Mouse (Mus musculus) forebrain, embryonic 15.5 days (tissue): ENCODE data around the gene Tbx10. TPM values are rescaled to one million over a fixed set of nuclear protein-coding genes. Genes with fewer than 3 reads are reported as not detected.

Experiments used
- ATAC-seq: fragments of 200-750 bp; cut with Nextera tagmentation; replicated peaks from 2 replicates; pipeline ENCODE4 v1.8.0; 2017; ENCODE audit warnings: mild to moderate bottlenecking, moderate TSS enrichment, moderate library complexity
- H3K27ac ChIP-seq: fragments of 300-500 bp; sonication (generic); replicated peaks from 2 replicates; pipeline ENCODE4 v1.5.1; 2015; ENCODE audit warnings: mild to moderate bottlenecking, inconsistent platforms
- H3K27me3 ChIP-seq: fragments of 300-500 bp; sonication (generic); 2 replicates; pipeline ENCODE4 v1.6.1; 2015; ENCODE audit warnings: inconsistent platforms
- H3K36me3 ChIP-seq: fragments of 300-500 bp; sonication (generic); 2 replicates; pipeline ENCODE4 v1.6.1; 2015; ENCODE audit warnings: mild to moderate bottlenecking, inconsistent platforms
- H3K4me1 ChIP-seq: fragments of 300-500 bp; sonication (generic); 2 replicates; pipeline ENCODE4 v1.6.1; 2015; ENCODE audit warnings: inconsistent platforms
- H3K4me2 ChIP-seq: fragments of 300-500 bp; sonication (generic); replicated peaks from 2 replicates; pipeline ENCODE4 v1.6.1; 2015; ENCODE audit warnings: mild to moderate bottlenecking, inconsistent platforms
- H3K4me3 ChIP-seq: fragments of 300-500 bp; sonication (generic); 2 replicates; pipeline ENCODE4 v1.5.1; 2015; ENCODE audit warnings: mild to moderate bottlenecking, inconsistent platforms
- H3K9ac ChIP-seq: fragments of 300-500 bp; sonication (generic); replicated peaks from 2 replicates; pipeline ENCODE4 v1.6.1; 2015; ENCODE audit warnings: mild to moderate bottlenecking, inconsistent platforms
- H3K9me3 ChIP-seq: fragments of 300-500 bp; sonication (generic); 2 replicates; pipeline ENCODE4 v1.6.1; 2016; ENCODE audit warnings: inconsistent platforms
- WGBS: fragments of 180-500 bp; shearing (Covaris S2); methylation state at CpG from one replicate; pipeline ENCODE4 v1.1.7; 2015; ENCODE audit warnings: mixed read lengths; 5-methylcytosine and 5-hydroxymethylcytosine counted together
- polyA plus RNA-seq: library from polyadenylated mRNA; unstranded; fragments of >200 nt; fragmentation: Nextera tagmentation; extraction: Ambion mirVana; gene quantifications from 2 replicates; pipeline ENCODE4 v1.2.1, GENCODE M21; 2015

The Tbx10 gene
- polyA plus RNA-seq, 1 experiment from 2014 or later: 0.13 TPM

GRCm38 (mm10) chr19:3983527-3984200 is 8.9 kb upstream of the Tbx10 start:
- Histone ChIP-seq H3K9ac (no peak overlapping the region), H3K27me3 (no peaks in the 10 kb centered on the region), H3K27ac (no peak overlapping the region), H3K9me3 (no peaks in the 10 kb centered on the region), H3K4me1 (0 out of 2 replicates have a peak, but pooled peaks cover 3% of the 10 kb centered on the region), H3K36me3 (no peaks in the 10 kb centered on the region), H3K4me3 (no peak overlapping the region), H3K4me2 (no peak overlapping the region)
- 34% methylated on average over 9 of the region's 9 CpGs for WGBS
- no peak for ATAC-seq

GRCm38 (mm10) chr19:3985261-3985681 is 7.3 kb upstream of the Tbx10 start:
- Histone ChIP-seq H3K9ac (no peak overlapping the region), H3K36me3 (no peaks in the 10 kb centered on the region), H3K27me3 (no peaks in the 10 kb centered on the region), H3K4me3 (no peak overlapping the region), H3K4me2 (no peak overlapping the region), H3K4me1 (0 out of 2 replicates have a peak, but pooled peaks cover under 1% of the 10 kb centered on the region), H3K9me3 (no peaks in the 10 kb centered on the region), H3K27ac (no peak overlapping the region)
- ATAC-seq: no peak
- 37% methylated on average over 8 of the region's 8 CpGs for WGBS

- 13% methylated on average over 8 of the region's 8 CpGs for WGBS
Measured at GRCm38 (mm10) chr19:3986334-3986733, 6.2 kb upstream of the Tbx10 start, which contains the start of gene Acy3. TSS of gene Acy3 (plus strand) at chr19:3986570.

GRCm38 (mm10) chr19:3988066-3988465 is 4.5 kb upstream of the Tbx10 start:
- WGBS: 89% methylated on average over 14 of the region's 14 CpGs
- Histone ChIP-seq H3K9ac (no peak overlapping the region), H3K4me1 (no peaks in the 10 kb centered on the region), H3K36me3 (no peaks in the 10 kb centered on the region), H3K27me3 (no peaks in the 10 kb centered on the region), H3K4me2 (no peak overlapping the region), H3K9me3 (no peaks in the 10 kb centered on the region), H3K27ac (no peak overlapping the region), H3K4me3 (no peak overlapping the region)
- ATAC-seq: no peak

More at GRCm38 (mm10) chr19:3986334-3986733, 6.2 kb upstream of the Tbx10 start, which contains the start of gene Acy3:
- Histone ChIP-seq H3K4me1 (no peaks in the 10 kb centered on the region), H3K9me3 (no peaks in the 10 kb centered on the region), H3K4me3 (no peak within 1 kb of the TSS), H3K4me2 (no peak within 1 kb of the TSS), H3K27me3 (no peaks in the 10 kb centered on the region), H3K9ac (no peak within 1 kb of the TSS), H3K36me3 (no peaks in the 10 kb centered on the region), H3K27ac (no peak within 1 kb of the TSS)
- ATAC-seq: no peak

- ATAC-seq: no peak
- Histone ChIP-seq H3K4me2 (no peak overlapping the region), H3K9me3 (no peaks in the 10 kb centered on the region), H3K36me3 (no peaks in the 10 kb centered on the region), H3K27ac (no peak overlapping the region), H3K9ac (no peak overlapping the region), H3K27me3 (no peaks in the 10 kb centered on the region), H3K4me1 (no peaks in the 10 kb centered on the region), H3K4me3 (no peak overlapping the region)
- WGBS: 95% methylated on average over 4 of the region's 4 CpGs
Measured at GRCm38 (mm10) chr19:3988750-3989149, 3.8 kb upstream of the Tbx10 start.

GRCm38 (mm10) chr19:3990804-3991203 is 1.7 kb upstream of the Tbx10 start:
- no peaks in the 10 kb centered on the region for H3K4me1 ChIP-seq

GRCm38 (mm10) chr19:3991562-3991961 is 990 bp upstream of the Tbx10 start:
- Histone ChIP-seq H3K4me2 (no peak overlapping the region), H3K4me1 (no peaks in the 10 kb centered on the region), H3K4me3 (no peak overlapping the region), H3K27ac (no peak overlapping the region), H3K9ac (no peak overlapping the region), H3K36me3 (no peaks in the 10 kb centered on the region), H3K9me3 (no peaks in the 10 kb centered on the region), H3K27me3 (no peaks in the 10 kb centered on the region; the same call in 1 of the 2 replicates)
- 96% methylated on average over 3 of the region's 3 CpGs for WGBS
- ATAC-seq: no peak

More at GRCm38 (mm10) chr19:3990804-3991203, 1.7 kb upstream of the Tbx10 start:
- no peaks in the 10 kb centered on the region for H3K36me3 ChIP-seq
- no peak overlapping the region for H3K4me3 ChIP-seq
- no peak overlapping the region for H3K4me2 ChIP-seq
- no peak overlapping the region for H3K27ac ChIP-seq
- 70% methylated on average over 6 of the region's 6 CpGs for WGBS
- no peaks in the 10 kb centered on the region for H3K9me3 ChIP-seq
- no peaks in the 10 kb centered on the region; the same call in 1 of the 2 replicates for H3K27me3 ChIP-seq
- no peak overlapping the region for H3K9ac ChIP-seq
- no peak for ATAC-seq

GRCm38 (mm10) chr19:3991966-3992365 is 586 bp upstream of the Tbx10 start:
- WGBS: 84% methylated on average over 3 of the region's 3 CpGs
- Histone ChIP-seq H3K27me3 (no peaks in the 10 kb centered on the region; the same call in 1 of the 2 replicates), H3K4me3 (no peak overlapping the region), H3K4me1 (no peaks in the 10 kb centered on the region), H3K36me3 (no peaks in the 10 kb centered on the region), H3K9ac (no peak overlapping the region), H3K9me3 (no peaks in the 10 kb centered on the region), H3K4me2 (no peak overlapping the region), H3K27ac (no peak overlapping the region)
- ATAC-seq: no peak

GRCm38 (mm10) chr19:3994932-3995331 is 2.4 kb downstream of the Tbx10 start:
- H3K4me1 ChIP-seq: peaks cover 6% of the 10 kb centered on the region
- ATAC-seq: no peak
- H3K9me3 ChIP-seq: no peaks in the 10 kb centered on the region
- no peak overlapping the region for H3K27ac ChIP-seq
- WGBS: 74% methylated on average over 6 of the region's 6 CpGs
- no peaks in the 10 kb centered on the region; the same call in 1 of the 2 replicates for H3K27me3 ChIP-seq
- H3K4me2 ChIP-seq: no peak overlapping the region
- no peaks in the 10 kb centered on the region for H3K36me3 ChIP-seq
- H3K9ac ChIP-seq: no peak overlapping the region
- no peak overlapping the region for H3K4me3 ChIP-seq

GRCm38 (mm10) chr19:3995505-3995904 is 3.0 kb downstream of the Tbx10 start:
- H3K27ac ChIP-seq: no peak overlapping the region
- no peak overlapping the region for H3K4me3 ChIP-seq
- H3K36me3 ChIP-seq: no peaks in the 10 kb centered on the region
- no peaks in the 10 kb centered on the region; the same call in 1 of the 2 replicates for H3K27me3 ChIP-seq
- no peak for ATAC-seq
- WGBS: 89% methylated on average over 3 of the region's 3 CpGs
- H3K9me3 ChIP-seq: no peaks in the 10 kb centered on the region
- H3K4me1 ChIP-seq: peaks cover 7% of the 10 kb centered on the region
- H3K4me2 ChIP-seq: no peak overlapping the region
- no peak overlapping the region for H3K9ac ChIP-seq

- no peak overlapping the region for H3K4me3 ChIP-seq
- peaks cover 10% of the 10 kb centered on the region for H3K4me1 ChIP-seq
- 70% methylated on average over 7 of the region's 7 CpGs for WGBS
- no peaks in the 10 kb centered on the region for H3K9me3 ChIP-seq
- H3K27me3 ChIP-seq: no peaks in the 10 kb centered on the region; the same call in 1 of the 2 replicates
- ATAC-seq: no peak
- no peak overlapping the region for H3K4me2 ChIP-seq
- H3K27ac ChIP-seq: no peak overlapping the region
- H3K36me3 ChIP-seq: no peaks in the 10 kb centered on the region
- no peak overlapping the region for H3K9ac ChIP-seq
Measured at GRCm38 (mm10) chr19:3996106-3996505, 3.6 kb downstream of the Tbx10 start.

GRCm38 (mm10) chr19:3996747-3997146 is 4.2 kb downstream of the Tbx10 start:
- no peak overlapping the region for H3K4me2 ChIP-seq
- H3K27ac ChIP-seq: no peak overlapping the region
- H3K4me3 ChIP-seq: no peak overlapping the region
- no peak for ATAC-seq
- WGBS: 84% methylated on average over 8 of the region's 8 CpGs
- no peaks in the 10 kb centered on the region; the same call in 1 of the 2 replicates for H3K27me3 ChIP-seq
- H3K36me3 ChIP-seq: no peaks in the 10 kb centered on the region
- peaks cover 15% of the 10 kb centered on the region for H3K4me1 ChIP-seq
- H3K9me3 ChIP-seq: no peaks in the 10 kb centered on the region
- H3K9ac ChIP-seq: no peak overlapping the region
